8 mouse cellular contexts compared by ENCODE assay signal in genomic region chr7:45061532-45062075, GRCm38 (mm10). TPM values are rescaled to one million over a fixed set of nuclear protein-coding genes. Genes with fewer than 3 reads are reported as not detected.
DNase-seq lines count a peak whose midpoint lies in the region; ATAC-seq and TF ChIP-seq lines count a peak whose summit lies in the region.

No protein-coding gene starts in this region.

- no peak for ATAC-seq in embryonic facial prominence, embryonic 12.5 days (ENCODE audit: insufficient number of reproducible peaks, insufficient read depth, low FRiP score, low TSS enrichment)
- peak; percentile 33; the same call in 1 of the 2 replicates for ATAC-seq in intestine, embryonic 14.5 days (replicated peaks; ENCODE audit: low FRiP score, low TSS enrichment, low read depth)
- ATAC-seq in liver, embryonic 14.5 days (ENCODE audit: insufficient read depth): no peak

- peak overlapping the region; percentile 28; the same call in 1 of the 2 replicates for H3K9ac ChIP-seq in embryonic facial prominence, embryonic 12.5 days
- H3K9ac ChIP-seq in intestine, embryonic 14.5 days (ENCODE audit: low read length): peak overlapping the region; percentile 37
- H3K9ac ChIP-seq in liver, embryonic 14.5 days (replicated peaks): peak overlapping the region; percentile 65

- whole genome bisulfite sequencing in embryonic facial prominence, embryonic 12.5 days: 11% methylated on average over 11 of the region's 11 CpGs
- 15% methylated on average over 11 of the region's 11 CpGs for WGBS in intestine, embryonic 14.5 days
- WGBS in liver, embryonic 14.5 days (ENCODE audit: insufficient replicate concordance): 28% methylated on average over 11 of the region's 11 CpGs
- 11% methylated on average over 11 of the region's 11 CpGs for WGBS in small intestine, adult 2 months

- H3K36me3 ChIP-seq in embryonic facial prominence, embryonic 12.5 days: no peaks in the 10 kb centered on the region
- H3K36me3 ChIP-seq in intestine, embryonic 14.5 days (ENCODE audit: control insufficient read depth, insufficient read depth, low read length): no peaks in the 10 kb centered on the region
- no peaks in the 10 kb centered on the region for H3K36me3 ChIP-seq in liver, embryonic 14.5 days (replicated peaks; ENCODE audit: control insufficient read depth, insufficient read depth, low read depth)
- peaks cover 3% of the 10 kb centered on the region; the same call in 1 of the 2 replicates for H3K36me3 ChIP-seq in small intestine, adult 2 months (ENCODE audit: control insufficient read depth, insufficient read depth, low read length)

- DNase-seq in left cerebral cortex, adult 2 months (ENCODE audit: extremely low spot score in 1 of 2, low spot score in 2 of 2): no peak
- no peak for DNase-seq in left cerebral cortex, adult 8-10 months (ENCODE audit: low spot score in 2 of 2)
- peak; percentile 74 for DNase-seq in intestine, embryonic 14.5 days (ENCODE audit: low spot score)
- DNase-seq in liver, embryonic 14.5 days (ENCODE audit: low read depth in 3 of 3, low spot score in 3 of 3): no peak
- no peak for DNase-seq in MN1 (ENCODE audit: low spot score)
- no peak for DNase-seq in gastrocnemius, postnatal 36 days

- H3K4me3 ChIP-seq in left cerebral cortex, adult 2 months: peak overlapping the region; percentile 55
- peak overlapping the region; percentile 60 for H3K4me3 ChIP-seq in embryonic facial prominence, embryonic 12.5 days
- H3K4me3 ChIP-seq in intestine, embryonic 14.5 days (ENCODE audit: low read depth, low read length): peak overlapping the region; percentile 82
- H3K4me3 ChIP-seq in liver, embryonic 14.5 days (ENCODE audit: insufficient read depth in 1 of 2, low read depth in 2 of 2, low read length in 2 of 2): peak overlapping the region; percentile 12 to 71
- H3K4me3 ChIP-seq in small intestine, adult 2 months (ENCODE audit: low read depth, low read length): peak overlapping the region; percentile 67

- no peak for TF ChIP-seq CTCF in left cerebral cortex, adult 2 months (IDR thresholded peaks at IDR 0.05)
- no peak for TF ChIP-seq CTCF in liver, embryonic 14.5 days (IDR thresholded peaks at IDR 0.05; ENCODE audit: low read depth)
- no peak for TF ChIP-seq CTCF in small intestine, adult 2 months (IDR thresholded peaks at IDR 0.05; ENCODE audit: extremely low read depth, insufficient read length, insufficient replicate concordance, low read depth, low read length)

- TF ChIP-seq EP300 in liver, embryonic 14.5 days (IDR thresholded peaks at IDR 0.05; ENCODE audit: low read depth): no peak

- H3K4me2 ChIP-seq in embryonic facial prominence, embryonic 12.5 days (replicated peaks): peak overlapping the region; percentile 55
- H3K4me2 ChIP-seq in intestine, embryonic 14.5 days (ENCODE audit: low read length): peak overlapping the region; percentile 48
- peak overlapping the region; percentile 59 for H3K4me2 ChIP-seq in liver, embryonic 14.5 days (ENCODE audit: low read depth)

- H3K4me1 ChIP-seq in embryonic facial prominence, embryonic 12.5 days: peaks cover 21% of the 10 kb centered on the region
- peaks cover 25% of the 10 kb centered on the region for H3K4me1 ChIP-seq in intestine, embryonic 14.5 days (replicated peaks; ENCODE audit: control insufficient read depth, insufficient read depth, low read length)
- H3K4me1 ChIP-seq in liver, embryonic 14.5 days (replicated peaks; ENCODE audit: control insufficient read depth in 2 of 2, insufficient read depth in 2 of 2, low read length in 1 of 2): peaks cover 14 to 17% of the 10 kb centered on the region in 2 experiments
- no peaks in the 10 kb centered on the region for H3K4me1 ChIP-seq in small intestine, adult 2 months (ENCODE audit: control insufficient read depth, insufficient read depth, insufficient read length, low read length)

- TF ChIP-seq POLR2A in small intestine, adult 2 months (IDR thresholded peaks at IDR 0.05; ENCODE audit: low read depth, low read length): peak; percentile 64; the same call in 1 of the 2 replicates

- peak overlapping the region; percentile 99 for H3K27ac ChIP-seq in left cerebral cortex, adult 2 months
- peak overlapping the region; percentile 90 for H3K27ac ChIP-seq in embryonic facial prominence, embryonic 12.5 days
- peak overlapping the region; percentile 86 for H3K27ac ChIP-seq in intestine, embryonic 14.5 days (ENCODE audit: low read depth)
- H3K27ac ChIP-seq in liver, embryonic 14.5 days: peak overlapping the region; percentile 64
- peak overlapping the region; percentile 82 for H3K27ac ChIP-seq in small intestine, adult 2 months (ENCODE audit: insufficient read depth, low read depth, low read length)

- intact Hi-C loops in left cerebral cortex, adult 2 months (cut with DNase I): no loop called here
- intact Hi-C loops in gastrocnemius, postnatal 36 days (cut with DNase I): no loop called here

- no peaks in the 10 kb centered on the region for H3K27me3 ChIP-seq in embryonic facial prominence, embryonic 12.5 days
- no peaks in the 10 kb centered on the region for H3K27me3 ChIP-seq in intestine, embryonic 14.5 days (replicated peaks; ENCODE audit: control insufficient read depth, insufficient read depth, low read length)
- H3K27me3 ChIP-seq in liver, embryonic 14.5 days (ENCODE audit: control insufficient read depth, insufficient read depth, low read length): no peaks in the 10 kb centered on the region
- H3K27me3 ChIP-seq in small intestine, adult 2 months (ENCODE audit: control insufficient read depth, insufficient read depth, low read length): no peaks in the 10 kb centered on the region

- no peaks in the 10 kb centered on the region for H3K9me3 ChIP-seq in embryonic facial prominence, embryonic 12.5 days
- no peaks in the 10 kb centered on the region for H3K9me3 ChIP-seq in intestine, embryonic 14.5 days (ENCODE audit: control insufficient read depth, low read length)
- no peaks in the 10 kb centered on the region for H3K9me3 ChIP-seq in liver, embryonic 14.5 days (ENCODE audit: control insufficient read depth, low read length)

RNA-seq across cellular contexts. Expression of gene Nosip, which starts 0.6 kb away (rescaled TPM):
- 10 to 100 TPM; 53.6 to 55.6 TPM for total RNA-seq in left cerebral cortex, adult 2 months (2021)
- 10 to 100 TPM; 50.2 to 61.0 (median 57.9) TPM for total RNA-seq in left cerebral cortex, adult 8-10 months (2022)
- polyA plus RNA-seq in embryonic facial prominence, embryonic 12.5 days (2016; fragmentation: Nextera tagmentation; extraction: Ambion mirVana): 63.0 and 64.4 TPM in 2 replicates
- 57.2 and 63.0 TPM in 2 replicates for polyA plus RNA-seq in intestine, embryonic 14.5 days (2014; fragmentation: Nextera tagmentation; extraction: Ambion mirVana)
- polyA plus RNA-seq in liver, embryonic 14.5 days (2012; rRNA removed): 24.5 and 26.4 TPM in 2 replicates
- polyA plus RNA-seq in liver, embryonic 14.5 days (2014; fragmentation: Nextera tagmentation; extraction: Ambion mirVana): 23.1 and 27.4 TPM in 2 replicates
- 39.3 and 92.7 TPM in 2 replicates for polyA plus RNA-seq in small intestine, adult 2 months (2012; rRNA removed)
- 10 to 100 TPM; 29.0 to 30.8 TPM for total RNA-seq in gastrocnemius, postnatal 36 days (2021)

RNA-seq across cellular contexts. Expression of gene Prrg2, which starts 0.9 kb away (rescaled TPM):
- 10 to 100 TPM in 1 of 2 experiments, 1 to 10 TPM in 1; 9.0 to 10.4 TPM for total RNA-seq in left cerebral cortex, adult 2 months (2021)
- total RNA-seq in left cerebral cortex, adult 8-10 months (2022): 10 to 100 TPM in 1 of 4 experiments, 1 to 10 TPM in 3; 6.7 to 11.5 (median 8.2) TPM
- polyA plus RNA-seq in embryonic facial prominence, embryonic 12.5 days (2016; fragmentation: Nextera tagmentation; extraction: Ambion mirVana): 23.9 and 25.0 TPM in 2 replicates
- 21.8 and 24.0 TPM in 2 replicates for polyA plus RNA-seq in intestine, embryonic 14.5 days (2014; fragmentation: Nextera tagmentation; extraction: Ambion mirVana)
- 8.5 and 10.1 TPM in 2 replicates for polyA plus RNA-seq in liver, embryonic 14.5 days (2012; rRNA removed)
- polyA plus RNA-seq in liver, embryonic 14.5 days (2014; fragmentation: Nextera tagmentation; extraction: Ambion mirVana): 6.2 and 7.3 TPM in 2 replicates
- 81.7 and 172 TPM in 2 replicates for polyA plus RNA-seq in small intestine, adult 2 months (2012; rRNA removed)
- total RNA-seq in gastrocnemius, postnatal 36 days (2021): 1 to 10 TPM; 8.0 to 8.8 TPM

RNA-seq across cellular contexts. Expression of gene Prr12, which starts 8.9 kb away (rescaled TPM):
- total RNA-seq in left cerebral cortex, adult 2 months (2021): 10 to 100 TPM; 70.0 to 73.4 TPM
- total RNA-seq in left cerebral cortex, adult 8-10 months (2022): 10 to 100 TPM; 68.5 to 73.4 (median 71.5) TPM
- polyA plus RNA-seq in embryonic facial prominence, embryonic 12.5 days (2016; fragmentation: Nextera tagmentation; extraction: Ambion mirVana): 13.7 and 16.8 TPM in 2 replicates
- polyA plus RNA-seq in intestine, embryonic 14.5 days (2014; fragmentation: Nextera tagmentation; extraction: Ambion mirVana): 14.0 and 15.0 TPM in 2 replicates
- polyA plus RNA-seq in liver, embryonic 14.5 days (2012; rRNA removed): 1.8 and 2.6 TPM in 2 replicates
- 1.9 and 2.2 TPM in 2 replicates for polyA plus RNA-seq in liver, embryonic 14.5 days (2014; fragmentation: Nextera tagmentation; extraction: Ambion mirVana)
- 8.1 and 13.2 TPM in 2 replicates for polyA plus RNA-seq in small intestine, adult 2 months (2012; rRNA removed)
- total RNA-seq in gastrocnemius, postnatal 36 days (2021): 10 to 100 TPM; 11.3 to 14.1 TPM

RNA-seq across cellular contexts. Expression of gene Rcn3, which starts 30.4 kb away (rescaled TPM):
- 1 to 10 TPM; 4.9 to 5.6 TPM for total RNA-seq in left cerebral cortex, adult 2 months (2021)
- total RNA-seq in left cerebral cortex, adult 8-10 months (2022): 1 to 10 TPM; 5.7 to 8.3 (median 5.9) TPM
- polyA plus RNA-seq in embryonic facial prominence, embryonic 12.5 days (2016; fragmentation: Nextera tagmentation; extraction: Ambion mirVana): 302 and 306 TPM in 2 replicates
- polyA plus RNA-seq in intestine, embryonic 14.5 days (2014; fragmentation: Nextera tagmentation; extraction: Ambion mirVana): 313 and 323 TPM in 2 replicates
- 20.1 and 20.6 TPM in 2 replicates for polyA plus RNA-seq in liver, embryonic 14.5 days (2012; rRNA removed)
- polyA plus RNA-seq in liver, embryonic 14.5 days (2014; fragmentation: Nextera tagmentation; extraction: Ambion mirVana): 19.2 and 21.5 TPM in 2 replicates
- 40.0 and 49.9 TPM in 2 replicates for polyA plus RNA-seq in small intestine, adult 2 months (2012; rRNA removed)
- 10 to 100 TPM; 17.3 to 20.9 TPM for total RNA-seq in gastrocnemius, postnatal 36 days (2021)

RNA-seq across cellular contexts. Expression of gene Fcgrt, which starts 42.0 kb away (rescaled TPM):
- total RNA-seq in left cerebral cortex, adult 2 months (2021): 10 to 100 TPM; 16.7 to 23.4 TPM
- 10 to 100 TPM; 18.6 to 21.9 (median 19.9) TPM for total RNA-seq in left cerebral cortex, adult 8-10 months (2022)
- 25.8 and 26.0 TPM in 2 replicates for polyA plus RNA-seq in embryonic facial prominence, embryonic 12.5 days (2016; fragmentation: Nextera tagmentation; extraction: Ambion mirVana)
- polyA plus RNA-seq in intestine, embryonic 14.5 days (2014; fragmentation: Nextera tagmentation; extraction: Ambion mirVana): 64.1 and 65.1 TPM in 2 replicates
- 14.9 and 16.3 TPM in 2 replicates for polyA plus RNA-seq in liver, embryonic 14.5 days (2012; rRNA removed)
- polyA plus RNA-seq in liver, embryonic 14.5 days (2014; fragmentation: Nextera tagmentation; extraction: Ambion mirVana): 35.5 and 35.6 TPM in 2 replicates
- 47.9 and 78.3 TPM in 2 replicates for polyA plus RNA-seq in small intestine, adult 2 months (2012; rRNA removed)
- total RNA-seq in gastrocnemius, postnatal 36 days (2021): 10 to 100 TPM; 39.2 to 40.0 TPM
